Mouse (Mus musculus): Measurements from ENCODE around the gene Pik3cd.

The Pik3cd gene

GRCm38 (mm10) chr4:149604518-149604917 lies 97.9 kb downstream of the Pik3cd start:
- no peak for DNase-seq

- no peak for DNase-seq
These were observed 98.5 kb downstream of the Pik3cd start for GRCm38 (mm10) chr4:149603860-149604259.

GRCm38 (mm10) chr4:149602236-149602635 lies 100.1 kb downstream of the Pik3cd start:
- no peak for DNase-seq

GRCm38 (mm10) chr4:149601484-149601883 lies 100.9 kb downstream of the Pik3cd start:
- DNase-seq = no peak

GRCm38 (mm10) chr4:149600130-149600529 lies 102.2 kb downstream of the Pik3cd start:
- no peak for DNase-seq

- no peak for DNase-seq
These were observed 102.8 kb downstream of the Pik3cd start for GRCm38 (mm10) chr4:149599549-149599948.
